Mouse (Mus musculus): ENCODE results near the gene Iba57. TPM values are rescaled to one million over a fixed set of nuclear protein-coding genes. Genes with fewer than 3 reads are reported as not detected.
"Not testable (repeated sequence)": the region's sequence is repeated elsewhere in the genome, so short reads cannot be mapped to it uniquely, and the experiment has no call there.

The Iba57 gene
- 1 to 10 TPM; 1.2 to 1.8 TPM for polyA plus RNA-seq (2017; shearing (Covaris generic))

DNA sequence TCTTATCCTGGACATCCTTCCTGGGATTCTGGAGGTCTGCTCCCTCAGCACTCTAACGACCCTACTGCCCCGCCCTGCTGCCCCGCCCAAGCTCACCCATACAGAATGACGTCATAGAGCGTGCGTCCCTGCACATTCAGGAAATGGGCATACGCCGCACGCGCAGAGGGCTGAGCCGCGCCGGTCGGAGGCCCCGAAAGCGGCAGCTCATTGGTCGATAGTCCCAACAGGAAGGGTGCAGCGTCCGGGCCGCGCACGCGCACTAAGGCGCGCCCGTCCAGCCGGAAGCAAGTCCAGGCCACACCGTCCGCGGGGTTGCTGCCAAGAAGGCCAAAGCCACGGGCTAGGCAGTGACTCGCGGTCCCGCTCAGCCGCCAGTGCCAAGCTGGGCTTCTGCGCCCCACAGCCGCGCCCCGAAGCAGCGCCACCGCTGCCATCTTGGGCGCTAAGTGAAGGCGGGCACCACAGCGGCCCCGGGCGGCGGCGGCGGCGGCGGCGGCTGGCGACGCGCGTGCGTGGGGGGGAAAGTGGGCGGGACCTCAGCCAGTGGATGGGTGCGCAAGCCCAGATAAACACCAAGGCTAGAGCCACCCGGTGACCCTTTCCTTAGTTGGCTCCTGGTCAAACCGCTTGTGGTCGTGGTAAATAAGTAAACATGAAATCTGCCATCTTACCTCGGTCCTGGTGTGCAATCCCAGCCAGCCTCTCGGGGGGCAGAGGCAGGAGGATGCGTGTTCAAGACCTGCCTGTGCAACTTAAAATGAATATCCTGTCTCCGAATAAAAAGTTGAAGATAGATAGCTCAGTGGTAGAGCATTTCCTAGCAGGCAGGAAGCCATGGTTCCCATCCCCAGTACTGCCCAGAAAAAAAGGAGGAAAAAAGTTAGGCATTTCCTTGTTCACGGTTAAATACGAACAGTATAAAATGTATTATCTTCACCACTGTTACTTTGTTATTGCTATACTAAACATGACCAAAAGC lies at the start of gene Iba57:
Gene Iba57 (minus strand): TSS at position 485 of the 982 bp plus-strand sequence.
- peak; percentile 98 for ATAC-seq

- ATAC-seq, result no peak
These were observed 49.5 kb upstream of the Iba57 start for GRCm38 (mm10) chr11:59212892-59213494.

- peak; percentile 73 for ATAC-seq
These were observed 48.8 kb upstream of the Iba57 start for GRCm38 (mm10) chr11:59212320-59212719.

- not testable (repeated sequence) for ATAC-seq
These were observed 48.0 kb upstream of the Iba57 start for GRCm38 (mm10) chr11:59211561-59211960.

DNA sequence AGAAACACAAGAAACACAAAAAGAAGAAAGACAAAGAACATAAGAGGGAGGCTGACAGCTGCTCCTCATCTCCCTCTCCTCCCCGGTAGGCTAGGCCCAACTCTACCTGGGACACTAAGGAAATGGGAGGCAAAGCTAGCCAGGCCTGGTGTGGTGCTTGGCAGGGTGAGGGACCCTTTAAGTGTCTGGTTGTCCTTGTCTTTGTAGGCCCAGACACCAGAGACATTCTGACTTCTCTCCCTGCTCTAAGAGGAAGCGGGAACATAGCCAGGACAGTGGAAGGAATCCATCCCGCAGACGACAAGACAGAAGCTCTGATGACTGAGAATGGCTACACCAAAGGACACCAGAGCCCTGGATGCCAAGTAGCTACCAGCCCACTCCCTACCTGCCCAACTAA lies 46.5 kb upstream of the Iba57 start:
- no peak for ATAC-seq

DNA sequence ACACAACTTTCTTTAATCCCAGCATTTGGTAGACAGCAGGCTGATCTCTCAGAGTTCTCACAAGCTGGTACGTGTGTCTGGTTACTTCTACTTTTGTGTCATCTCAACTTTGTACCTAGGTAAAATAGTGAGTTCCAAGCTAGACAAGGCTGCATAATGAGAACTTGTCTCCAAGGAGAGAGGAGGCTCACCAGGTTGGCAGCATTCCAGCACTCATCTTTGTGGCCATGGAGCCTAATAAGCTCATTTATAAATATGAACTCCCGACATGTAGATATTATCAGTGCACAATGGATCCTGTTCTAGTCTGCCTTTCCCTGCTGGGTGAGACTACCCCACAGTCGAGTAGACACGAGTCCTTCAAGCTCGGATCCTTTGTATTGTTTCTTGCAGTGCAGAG lies 46.0 kb upstream of the Iba57 start:
- ATAC-seq, result no peak

GRCm38 (mm10) chr11:59209003-59209441 lies 45.5 kb upstream of the Iba57 start:
- peak; percentile 12 for ATAC-seq

GRCm38 (mm10) chr11:59208153-59208831 lies 44.8 kb upstream of the Iba57 start, which contains the start of gene 2310033P09Rik:
2310033P09Rik (plus strand) TSS chr11:59208321.
- peak; percentile 79 for ATAC-seq

DNA sequence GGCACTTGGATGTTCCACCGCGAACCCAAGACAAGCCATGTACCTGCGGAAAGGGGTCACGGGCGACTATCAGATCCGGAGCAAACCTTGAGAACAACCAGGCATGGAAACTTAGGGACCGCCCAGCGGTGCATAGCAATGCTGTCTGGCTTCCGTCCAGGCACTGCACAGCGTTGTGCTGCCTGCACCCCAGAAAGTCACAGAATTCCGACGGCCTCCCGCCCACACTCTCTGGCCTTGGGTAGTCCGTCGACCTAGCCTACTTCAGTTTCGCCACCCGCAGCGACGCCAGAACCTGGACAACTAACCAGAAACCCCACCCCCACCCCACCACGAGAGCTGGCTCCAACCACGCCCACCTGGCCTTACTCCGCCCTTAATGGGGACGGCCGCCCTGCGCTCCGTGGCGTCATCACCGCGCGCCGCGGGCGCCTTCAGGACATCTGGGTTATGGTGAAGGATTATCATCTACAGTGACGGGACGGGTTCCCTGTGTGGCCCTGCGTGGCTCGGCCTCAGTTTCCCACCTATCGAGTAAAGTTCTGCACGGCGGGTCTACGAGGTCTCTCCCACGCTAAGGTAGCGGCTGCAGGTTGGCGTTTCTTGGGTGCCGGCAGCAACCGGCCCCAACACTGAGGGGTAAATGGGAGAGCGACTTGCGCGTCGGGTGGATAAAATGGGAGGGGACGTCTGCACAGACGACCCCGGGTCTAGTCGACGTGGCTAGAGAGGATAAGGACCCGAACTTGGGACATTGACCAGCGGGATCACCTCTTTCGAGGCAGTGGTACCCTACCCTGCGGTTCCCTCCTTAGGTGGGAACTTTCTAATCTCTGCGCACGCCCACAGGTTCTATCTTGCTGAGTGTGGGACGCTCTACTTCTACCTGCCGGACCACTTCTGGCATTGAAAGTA lies 38.8 kb upstream of the Iba57 start, which contains the start of gene Mrpl55:
Gene Mrpl55 (plus strand): TSS at position 406 of the 915 bp plus-strand sequence.
- peak; percentile 94 for ATAC-seq

GRCm38 (mm10) chr11:59201216-59202002 lies 37.9 kb upstream of the Iba57 start:
- peak; percentile 2 for ATAC-seq

DNA sequence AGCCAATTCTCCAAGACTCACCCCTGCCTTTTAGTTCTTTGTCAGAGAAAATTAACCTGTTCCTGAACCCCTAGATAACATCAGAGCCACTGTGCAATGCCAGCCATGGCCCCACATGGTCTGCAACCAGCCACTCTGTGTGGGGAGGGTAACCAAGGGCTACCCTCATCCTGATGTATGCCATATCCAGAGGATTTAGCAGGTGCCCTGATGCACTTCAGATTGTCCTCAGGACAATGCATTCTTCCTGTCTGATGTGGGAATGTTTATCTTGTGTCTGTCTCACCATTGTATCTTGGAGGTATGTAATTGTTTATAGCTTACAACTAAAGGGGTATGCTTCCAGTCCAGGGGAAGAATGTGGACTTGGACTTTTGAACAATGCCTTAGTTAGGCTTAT lies 32.7 kb upstream of the Iba57 start:
- ATAC-seq, result no peak

- ATAC-seq, result no peak
These were observed 28.5 kb upstream of the Iba57 start, which contains the start of gene Guk1 for GRCm38 (mm10) chr11:59192059-59192386. Guk1 (minus strand) TSS chr11:59192212.

DNA sequence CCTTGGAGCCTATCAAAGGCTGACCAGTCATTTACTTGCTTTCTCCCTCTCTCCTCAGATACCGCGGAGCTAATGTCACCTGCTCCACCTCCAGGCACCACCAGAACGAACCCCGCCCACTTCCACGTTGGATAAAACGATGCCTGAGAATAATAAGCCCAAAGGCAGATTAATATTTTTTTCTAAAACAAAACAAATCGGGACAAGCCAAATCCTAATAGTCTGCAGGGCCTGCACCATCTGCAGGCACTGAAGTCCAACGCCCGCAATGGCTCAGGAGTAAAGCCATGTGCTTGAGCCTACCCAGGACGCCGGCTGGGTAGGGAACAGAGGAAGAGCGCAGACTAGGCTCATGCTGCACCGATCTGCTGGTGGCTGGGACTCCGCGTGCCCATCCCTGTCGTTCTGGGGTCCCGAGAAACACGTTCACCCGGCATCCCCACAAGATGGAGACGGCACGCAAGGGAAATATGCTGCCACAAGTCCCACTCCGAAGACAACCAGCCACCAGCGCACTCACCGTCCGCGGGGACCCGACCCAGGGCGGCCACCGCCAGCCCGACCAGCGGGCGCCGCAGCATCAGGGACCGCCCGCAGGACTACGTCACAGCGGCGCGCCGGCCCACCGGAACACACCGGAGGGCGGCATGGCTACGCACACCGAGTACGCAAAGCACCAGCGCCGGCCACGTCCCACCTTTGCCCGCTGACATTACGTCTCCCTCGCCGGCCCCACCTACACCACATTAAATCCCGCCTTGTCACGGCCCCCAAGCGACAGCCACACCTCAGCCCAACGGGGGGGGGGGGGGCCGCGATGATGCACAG lies 27.9 kb upstream of the Iba57 start:
- peak; percentile 96 for ATAC-seq

DNA sequence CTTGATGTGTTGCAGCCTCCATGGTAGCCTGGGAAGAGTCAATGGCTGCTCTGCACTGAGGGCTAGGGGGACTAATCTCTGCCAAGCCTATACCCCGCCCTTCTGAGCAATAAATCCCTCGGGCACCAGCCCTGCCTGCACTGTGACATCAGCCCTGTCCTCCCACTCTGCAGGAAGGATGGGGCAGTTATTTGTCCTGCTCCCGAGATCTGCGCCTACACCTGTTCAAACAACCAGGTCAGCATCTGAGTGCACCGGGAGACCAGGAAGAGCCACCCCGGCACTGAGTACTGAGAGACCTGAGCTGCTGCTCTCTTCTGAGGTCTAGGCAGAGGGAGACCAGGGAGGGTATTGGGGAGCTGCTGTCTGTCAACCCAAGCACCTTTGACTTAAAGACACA lies 24.2 kb upstream of the Iba57 start:
- ATAC-seq, result no peak

DNA sequence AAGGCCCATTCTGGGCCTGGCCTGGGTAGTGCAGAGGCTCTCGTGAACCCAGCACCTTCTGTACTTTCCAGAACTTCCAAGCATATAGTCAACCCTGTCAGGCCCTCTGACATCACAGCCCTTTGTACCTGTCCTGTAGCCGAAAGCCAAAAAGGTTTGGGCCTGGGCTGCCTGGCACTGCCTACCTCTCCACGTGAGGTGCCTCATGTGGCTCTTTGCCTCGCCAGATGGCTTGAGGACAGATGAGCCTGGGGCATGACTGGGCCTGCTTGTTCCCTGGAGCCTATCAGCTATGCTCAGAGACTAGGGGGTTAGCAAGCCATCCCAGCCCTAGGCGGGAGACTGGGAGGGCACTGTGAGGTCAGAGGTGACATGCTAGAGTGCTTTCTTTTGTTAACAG lies 22.0 kb upstream of the Iba57 start:
- ATAC-seq, result no peak

DNA sequence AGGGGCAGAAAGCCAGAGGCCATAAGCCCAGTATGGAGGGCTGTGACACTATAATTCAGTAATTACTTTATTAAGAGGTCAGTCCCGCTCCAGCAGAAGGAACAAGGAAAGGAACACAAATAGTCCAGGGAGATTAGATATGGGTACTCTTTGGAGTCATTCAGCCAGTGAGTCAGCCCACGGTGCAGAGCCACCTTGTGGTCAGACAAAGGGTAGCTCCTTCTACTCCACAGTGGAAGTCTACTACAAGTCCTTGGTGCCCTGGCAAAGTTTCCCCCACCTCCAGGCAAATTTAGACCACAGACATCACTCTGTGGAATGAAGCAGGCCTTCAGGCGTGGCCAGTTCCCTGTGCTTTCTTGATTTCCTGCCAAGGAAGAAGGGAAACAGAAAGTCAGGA lies 20.3 kb upstream of the Iba57 start:
- ATAC-seq, result peak; percentile 77

DNA sequence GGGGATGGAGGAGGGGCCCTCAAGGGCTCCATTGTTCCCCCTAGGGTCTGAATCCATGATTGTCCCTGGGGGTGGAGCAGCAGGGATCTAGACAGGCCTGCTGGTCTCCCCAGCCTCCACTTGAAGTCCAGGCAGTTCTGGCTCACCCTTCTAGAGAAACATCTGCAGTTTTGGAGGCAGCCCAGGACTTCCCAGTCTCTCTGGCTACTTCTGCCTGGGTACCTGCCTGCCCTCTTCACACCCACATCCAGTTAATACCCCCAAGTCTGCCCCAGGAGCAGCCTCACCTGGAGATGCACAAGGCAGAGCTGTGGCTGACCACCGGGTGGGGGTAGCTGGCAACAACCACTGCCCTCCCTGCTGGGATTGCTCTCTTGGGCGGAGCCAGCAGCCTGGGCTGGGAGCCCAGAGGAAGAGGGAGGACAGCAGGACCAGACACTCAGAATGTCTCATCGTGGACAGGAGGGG lies 19.4 kb upstream of the Iba57 start, which contains the start of gene Gjc2:
Gene Gjc2 (minus strand): TSS at position 350 of the 468 bp plus-strand sequence.
- ATAC-seq, result no peak

- ATAC-seq, result no peak
These were observed 13.4 kb upstream of the Iba57 start for GRCm38 (mm10) chr11:59176921-59177320.

GRCm38 (mm10) chr11:59176475-59176874 lies 12.9 kb upstream of the Iba57 start:
- no peak for ATAC-seq
